Mouse (Mus musculus) large intestine, adult 2 months (tissue): ENCODE results near the gene Gm10037. TPM values are rescaled to one million over a fixed set of nuclear protein-coding genes. Genes with fewer than 3 reads are reported as not detected.
"Not testable (repeated sequence)": the region's sequence is repeated elsewhere in the genome, so short reads cannot be mapped to it uniquely, and the experiment has no call there.

ENCODE experiments used
- DNase-seq: peaks from one replicate; pipeline ENCODE4 v3.0.0-alpha.2; 2012; ENCODE audit warnings: low read depth, low spot score
- WGBS: fragments of 180-500 bp; shearing (Covaris S2); methylation state at CpG from one replicate; pipeline ENCODE4 v1.1.7; 2018; 5-methylcytosine and 5-hydroxymethylcytosine counted together
- polyA plus RNA-seq: library from polyadenylated mRNA; depleted of rRNA; stranded (reverse); fragments of >200 nt; gene quantifications from 2 replicates; pipeline ENCODE4 v1.2.3, GENCODE M21; 2012; rRNA removed

The Gm10037 gene
- polyA plus RNA-seq, 1 experiment: 0.47 TPM

DNA sequence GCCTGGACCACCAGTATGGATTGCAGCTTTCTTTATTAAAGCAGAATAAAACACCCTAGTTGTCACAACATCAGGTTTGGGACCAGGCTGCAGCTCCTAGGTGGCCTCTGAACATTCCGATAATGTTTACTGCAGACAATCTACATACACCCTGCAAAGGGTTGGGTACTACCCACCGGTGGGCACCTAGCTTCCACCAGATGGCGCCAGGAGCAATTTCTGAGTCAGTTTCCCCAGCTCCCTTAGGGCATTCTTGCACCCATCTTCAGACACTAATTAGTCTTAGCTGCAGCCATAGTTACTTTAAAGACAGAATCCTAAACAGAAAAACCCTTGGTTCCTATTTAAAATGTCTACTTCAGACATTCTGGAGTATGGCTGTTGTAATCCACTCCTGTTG lies 37.0 kb downstream of the Gm10037 start:
- no peak for DNase-seq
- 22% methylated on average over 3 of the region's 3 CpGs for WGBS

DNA sequence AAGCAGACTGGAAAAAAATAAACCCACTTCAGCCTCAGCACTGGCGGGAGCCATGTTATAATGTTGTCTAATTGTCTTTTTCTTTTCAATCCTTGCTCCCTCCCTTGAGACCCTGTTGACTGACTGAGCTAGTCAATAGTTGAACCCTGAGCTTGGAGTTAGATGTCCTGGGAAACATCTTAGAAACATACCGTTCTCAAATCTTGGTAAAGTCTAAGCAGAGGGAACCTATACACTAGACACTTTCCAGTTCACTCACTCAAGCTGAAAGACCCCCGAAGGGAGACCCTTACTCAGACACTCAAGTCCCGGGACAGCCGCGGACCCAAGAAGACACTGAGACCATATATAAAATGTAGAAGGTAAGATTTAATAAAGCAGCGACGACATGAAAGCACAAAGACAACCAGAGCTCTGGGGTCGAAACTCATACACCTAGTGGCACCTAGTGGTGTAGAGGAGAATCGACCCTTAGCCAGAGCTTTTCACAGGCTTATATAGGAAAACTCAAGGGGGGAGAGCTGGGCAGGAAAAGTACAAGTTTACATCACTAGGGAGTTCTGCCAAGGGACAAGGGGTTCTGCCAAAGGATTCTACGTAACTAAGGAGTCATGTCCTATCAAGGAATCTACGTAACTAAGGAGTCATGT lies 45.3 kb downstream of the Gm10037 start:
- WGBS: 37% methylated on average over 8 of the region's 12 CpGs

DNA sequence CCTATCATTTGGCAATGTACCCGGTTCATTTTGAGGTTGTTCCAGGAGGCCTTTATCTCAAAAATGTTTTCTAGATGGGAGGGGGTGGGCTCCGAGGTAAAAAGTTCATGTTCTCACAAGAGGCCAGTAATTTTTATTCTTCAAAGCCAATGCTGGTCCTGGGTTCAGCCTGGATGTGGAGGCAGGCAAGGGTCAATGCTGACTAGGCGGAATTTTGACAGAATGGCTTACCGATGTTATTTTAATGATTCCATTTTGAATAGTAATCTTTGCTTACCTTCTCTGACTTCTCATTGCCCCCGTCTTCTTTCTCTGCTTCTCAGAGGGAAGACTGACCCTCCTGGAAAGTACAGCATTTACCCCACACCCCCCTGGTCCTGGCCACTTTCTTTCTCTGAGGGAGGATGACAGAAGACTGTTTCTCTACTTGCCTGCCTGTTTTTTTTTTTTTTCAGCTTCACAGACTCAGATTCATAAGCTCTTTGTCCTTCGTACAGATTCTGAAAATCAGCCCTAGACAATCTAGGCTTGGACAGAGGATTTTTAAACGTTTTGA lies 45.9 kb downstream of the Gm10037 start:
- 57% methylated on average over 7 of the region's 7 CpGs for WGBS
- no peak for DNase-seq

More for the DNA sequence above, 45.3 kb downstream of the Gm10037 start:
- not testable (repeated sequence) for DNase-seq

DNA sequence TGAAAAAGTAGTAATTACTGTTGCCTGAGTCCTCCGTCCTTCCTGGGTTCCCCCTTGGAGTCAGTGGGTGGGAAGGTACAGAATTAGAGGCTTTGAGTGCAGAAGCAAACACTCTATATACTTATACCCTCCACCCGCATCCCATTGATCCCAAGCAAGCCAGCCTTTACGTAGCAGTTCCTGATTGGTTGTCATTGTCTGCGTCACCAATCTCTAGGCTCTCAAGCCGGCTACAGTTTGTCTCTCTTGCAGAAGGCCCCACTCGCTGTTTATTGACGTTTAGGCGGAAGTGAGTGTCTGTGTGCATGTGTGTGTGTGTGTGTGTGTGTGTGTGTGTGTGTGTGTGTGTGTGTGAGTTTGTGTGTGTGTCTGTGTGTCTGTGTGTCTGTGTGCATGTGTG lies 53.1 kb downstream of the Gm10037 start:
- 92% methylated on average over 8 of the region's 8 CpGs for WGBS
- no peak for DNase-seq

Other genes with a start within 250 kb of the Gm10037 start
- 0.38 and 0.58 TPM in 2 replicates for gene Zfp729b, start 221.4 kb upstream of the Gm10037 start, polyA plus RNA-seq
- 0.18 TPM in 1 of 2 replicates, not detected in the other for gene Gm49345, start 193.3 kb upstream of the Gm10037 start, polyA plus RNA-seq
- 0.75 and 1.3 TPM in 2 replicates for gene Zfp729a, start 193.3 kb upstream of the Gm10037 start, polyA plus RNA-seq
- gene Zfp738, start 144.0 kb upstream of the Gm10037 start, polyA plus RNA-seq: 1.7 and 5.0 TPM in 2 replicates
- 0.58 and 1.1 TPM in 2 replicates for gene Zfp65, start 101.9 kb upstream of the Gm10037 start, polyA plus RNA-seq
- 0.43 and 0.52 TPM in 2 replicates for gene Zfp85, start 75.9 kb upstream of the Gm10037 start, polyA plus RNA-seq
- gene Zfp493, start 51.4 kb upstream of the Gm10037 start, polyA plus RNA-seq: 0.62 and 1.2 TPM in 2 replicates
- 0.51 and 0.60 TPM in 2 replicates for gene Zfp273, start 17.4 kb upstream of the Gm10037 start, polyA plus RNA-seq
- gene BC048507, start 32.2 kb downstream of the Gm10037 start, polyA plus RNA-seq: not detected in 2 replicates